Mouse (Mus musculus) G1E (cell line): ENCODE results near the gene Lmtk2.

ENCODE experiments used
- CTCF ChIP-seq: IDR thresholded peaks from 2 replicates; pipeline ENCODE4 v1.5.1; 2012; ENCODE audit warnings: low read depth, low read length, inconsistent platforms, mixed read lengths
- GATA1 ChIP-seq: IDR thresholded peaks from 2 replicates; pipeline ENCODE4 v1.6.1; 2012; ENCODE audit warnings: borderline replicate concordance, low read length, inconsistent platforms, mixed read lengths
- GATA2 ChIP-seq: IDR thresholded peaks from 2 replicates; pipeline ENCODE4 v1.6.1; 2012; ENCODE audit warnings: low read depth, low read length, inconsistent platforms, borderline replicate concordance
- POLR2AphosphoS5 ChIP-seq: IDR thresholded peaks from 2 replicates; pipeline ENCODE4 v1.6.1; 2012; ENCODE audit warnings: low read depth, low read length, inconsistent platforms; ENCODE audit not compliant: insufficient replicate concordance

- no peak for TF ChIP-seq CTCF
- TF ChIP-seq GATA1 = no peak
- no peak for TF ChIP-seq POLR2AphosphoS5
- TF ChIP-seq GATA2 = no peak
Observed at GRCm38 (mm10) chr5:144085696-144086095, 14.5 kb upstream of the Lmtk2 start.
